8 mouse cellular contexts compared by ENCODE assay signal in the genomic region with DNA sequence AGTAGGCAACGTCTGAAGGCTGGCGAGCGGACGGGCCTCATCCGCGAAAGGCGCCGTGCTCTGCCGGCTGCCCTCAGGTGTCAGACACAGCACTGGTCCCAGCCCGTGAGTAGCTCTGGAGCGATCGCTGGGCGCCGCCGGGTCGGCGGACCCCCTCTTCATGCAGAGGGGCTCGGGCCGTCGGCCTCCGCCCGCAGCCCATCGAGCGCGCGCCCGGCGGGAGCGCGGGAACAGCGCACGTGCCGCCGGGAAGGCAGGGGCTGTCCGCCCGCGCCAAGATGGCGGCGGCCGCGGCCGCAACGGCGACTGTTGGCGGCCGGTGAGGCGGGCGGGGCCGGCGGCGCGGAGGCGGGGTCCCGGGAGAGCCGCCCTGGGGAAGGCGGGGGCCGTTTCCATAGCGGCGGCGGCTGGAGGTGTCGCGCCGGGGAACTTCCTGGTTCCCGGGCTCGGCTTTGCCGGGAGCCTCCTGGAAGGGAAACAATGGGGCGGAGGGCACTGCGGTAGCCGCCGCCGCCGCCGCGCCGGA. TPM values are rescaled to one million over a fixed set of nuclear protein-coding genes. Genes with fewer than 3 reads are reported as not detected.
A peak's percentile ranks its signal among the peaks of the same experiment; 100 is the strongest.
DNase-seq lines count a peak whose midpoint lies in the region; ATAC-seq and TF ChIP-seq lines count a peak whose summit lies in the region.

A gene (plus strand): TSS at position 292 of the 526 bp plus-strand sequence.

- H3K4me3 ChIP-seq in intestine, postnatal 0 days (ENCODE audit: low read depth, low read length) = peak within 1 kb of the TSS; percentile 96
- H3K4me3 ChIP-seq in midbrain, embryonic 11.5 days (ENCODE audit: low read depth, low read length) = peak within 1 kb of the TSS; percentile 68

- intact Hi-C loops in left cerebral cortex, postnatal 4 days (cut with DNase I) = loop anchor here (10.0 kb wide), 2 partner anchors 82 to 98 kb away; no protein-coding TSS in a partner anchor

- 0 out of 2 replicates have a peak, but pooled peaks cover 7% of the 10 kb centered on the region for H3K4me1 ChIP-seq in intestine, postnatal 0 days (replicated peaks; ENCODE audit: control insufficient read depth, insufficient read depth, low read length)
- peaks cover 8% of the 10 kb centered on the region; the same call in 1 of the 2 replicates for H3K4me1 ChIP-seq in midbrain, embryonic 11.5 days (ENCODE audit: control insufficient read depth, insufficient read depth, low read length)

- no peaks in the 10 kb centered on the region for H3K36me3 ChIP-seq in intestine, postnatal 0 days (ENCODE audit: control insufficient read depth, insufficient read depth)
- no peaks in the 10 kb centered on the region for H3K36me3 ChIP-seq in midbrain, embryonic 11.5 days (ENCODE audit: control insufficient read depth, insufficient read depth, low read length)

- peak; percentile 84 for DNase-seq in adrenal gland, adult 8-10 months
- DNase-seq in embryo, embryonic 9.5 days (ENCODE audit: extremely low spot score) = peak; percentile 86
- DNase-seq in gastrocnemius, postnatal 4 days (ENCODE audit: low spot score in 2 of 2) = peak; percentile 83 to 88
- peak; percentile 80 for DNase-seq in left cerebral cortex, postnatal 4 days
- DNase-seq in midbrain, embryonic 11.5 days (ENCODE audit: low spot score, missing footprints) = peak; percentile 99
- DNase-seq in right cerebral cortex, postnatal 4 days = peak; percentile 73
- DNase-seq in yolk sac, embryonic 10.5 days (ENCODE audit: low spot score) = peak; percentile 84

- WGBS in intestine, postnatal 0 days = 1% methylated on average over 35 of the region's 75 CpGs
- WGBS in midbrain, embryonic 11.5 days = 0% methylated on average over 49 of the region's 75 CpGs

- H3K27ac ChIP-seq in intestine, postnatal 0 days (ENCODE audit: low read depth, low read length) = peak within 1 kb of the TSS; percentile 99
- peak within 1 kb of the TSS; percentile 98 for H3K27ac ChIP-seq in midbrain, embryonic 11.5 days (ENCODE audit: low read depth, low read length)

- H3K4me2 ChIP-seq in intestine, postnatal 0 days (replicated peaks; ENCODE audit: low read depth) = peak within 1 kb of the TSS; percentile 71
- H3K4me2 ChIP-seq in midbrain, embryonic 11.5 days = peak within 1 kb of the TSS; percentile 52

- H3K9ac ChIP-seq in intestine, postnatal 0 days (ENCODE audit: low read depth, low read length) = peak within 1 kb of the TSS; percentile 97
- H3K9ac ChIP-seq in midbrain, embryonic 11.5 days (ENCODE audit: low read length) = peak within 1 kb of the TSS; percentile 95

- TF ChIP-seq CTCF in intestine, postnatal 0 days (IDR thresholded peaks at IDR 0.05; ENCODE audit: low read depth) = no peak

- H3K9me3 ChIP-seq in intestine, postnatal 0 days (ENCODE audit: control insufficient read depth) = no peaks in the 10 kb centered on the region
- H3K9me3 ChIP-seq in midbrain, embryonic 11.5 days (ENCODE audit: control insufficient read depth, low read length) = no peaks in the 10 kb centered on the region

- peak; percentile 96 for ATAC-seq in intestine, postnatal 0 days
- peak; percentile 90 for ATAC-seq in midbrain, embryonic 11.5 days (ENCODE audit: low FRiP score)

- H3K27me3 ChIP-seq in intestine, postnatal 0 days (replicated peaks; ENCODE audit: control insufficient read depth, insufficient read depth, low read length) = no peaks in the 10 kb centered on the region
- H3K27me3 ChIP-seq in midbrain, embryonic 11.5 days (ENCODE audit: control insufficient read depth, insufficient read depth, low read length) = no peaks in the 10 kb centered on the region

RNA-seq across cellular contexts. Expression of the gene that starts here (rescaled TPM):
- total RNA-seq in adrenal gland, adult 8-10 months (2022) = 10 to 100 TPM; 31.7 to 41.4 (median 35.1) TPM
- 10 to 100 TPM; 11.6 to 14.8 TPM for total RNA-seq in gastrocnemius, postnatal 4 days (2021)
- polyA plus RNA-seq in intestine, postnatal 0 days (2015; fragmentation: Nextera tagmentation; extraction: Ambion mirVana) = 6.8 and 7.7 TPM in 2 replicates
- total RNA-seq in left cerebral cortex, postnatal 4 days (2021) = 10 to 100 TPM; 26.7 to 30.0 TPM
- polyA plus RNA-seq in midbrain, embryonic 11.5 days (2014; fragmentation: Nextera tagmentation; extraction: Ambion mirVana) = 15.9 and 18.2 TPM in 2 replicates

Comparison
In these comparisons a context has a peak if more than half of its experiments do, and no peak if none do; other contexts are left out.
1. Peak in every context shown above with its lines: DNase-seq, ATAC-seq, H3K4me3 ChIP-seq and H3K27ac ChIP-seq.